Comparison of ENCODE assay signal across 19 mouse cellular contexts in the genomic region with DNA sequence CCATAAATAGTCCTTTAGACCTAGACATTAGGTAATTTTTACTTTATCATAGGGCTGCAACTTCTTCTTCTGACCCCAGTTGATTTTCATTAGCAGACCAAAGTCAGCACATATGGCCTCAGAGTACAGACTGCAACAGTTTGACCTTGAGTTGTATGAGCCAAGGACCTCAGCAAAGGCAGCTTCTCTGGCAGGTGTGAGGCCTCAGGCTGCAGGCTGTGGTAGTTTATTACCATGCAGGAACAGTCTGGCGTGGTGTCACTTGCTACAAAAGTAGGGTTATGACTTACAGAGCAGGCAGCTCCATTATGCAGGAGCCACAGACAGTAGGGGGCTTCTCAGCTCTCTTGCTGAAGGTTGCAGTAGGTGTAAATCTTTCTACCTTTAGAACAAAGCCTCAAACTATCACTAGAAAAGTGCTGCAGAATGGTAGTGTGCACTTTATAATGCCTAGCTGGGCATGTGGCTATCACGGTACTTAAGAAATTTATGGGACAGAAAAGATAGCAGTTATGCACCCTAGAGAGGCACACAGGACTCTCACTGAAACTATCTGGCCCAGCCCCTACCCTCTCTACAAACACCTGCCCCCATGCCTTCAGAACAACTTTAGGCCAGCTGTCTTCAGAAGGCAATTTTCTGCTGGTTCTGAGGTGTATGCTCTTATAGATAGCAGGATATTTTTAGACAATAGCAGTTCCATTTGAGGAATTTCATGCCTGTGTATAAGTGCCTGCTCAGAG.
A peak's percentile ranks its signal among the peaks of the same experiment; 100 is the strongest.
DNase-seq lines count a peak whose midpoint lies in the region; ATAC-seq and TF ChIP-seq lines count a peak whose summit lies in the region.
"Had no signal": no experiment of that assay in that cellular context is flagged by ENCODE, and none has a peak within 500 bp of the region (broad histone marks: within the 10 kb centered on the region; RNA-seq: fewer than 3 reads in every experiment).

No protein-coding gene starts in this region.

- no peak overlapping the region for H3K4me3 ChIP-seq in heart, embryonic 13.5 days
- H3K4me3 ChIP-seq in heart, adult 2 months: no peak overlapping the region
- no peak overlapping the region for H3K4me3 ChIP-seq in kidney, embryonic 14.5 days (ENCODE audit: low read length)
- no peak overlapping the region for H3K4me3 ChIP-seq in lung, postnatal 0 days (ENCODE audit: low read depth, low read length)
- H3K4me3 ChIP-seq: forebrain, embryonic 10.5 days; layer of hippocampus, adult 2 months; left cerebral cortex, adult 2 months; liver, embryonic 15.5 days; midbrain, embryonic 15.5 days had no signal

- H3K36me3 ChIP-seq in heart, embryonic 13.5 days: no peaks in the 10 kb centered on the region
- H3K36me3 ChIP-seq in heart, adult 2 months (ENCODE audit: control insufficient read depth, insufficient read depth, low read length): no peaks in the 10 kb centered on the region
- H3K36me3 ChIP-seq in kidney, embryonic 14.5 days (ENCODE audit: control insufficient read depth, insufficient read depth, low read length): no peaks in the 10 kb centered on the region
- no peaks in the 10 kb centered on the region for H3K36me3 ChIP-seq in lung, postnatal 0 days (ENCODE audit: insufficient read depth, low read length)
- H3K36me3 ChIP-seq: forebrain, embryonic 10.5 days; G1E; liver, embryonic 15.5 days; midbrain, embryonic 15.5 days had no signal

- H3K79me2 ChIP-seq in heart, adult 2 months (replicated peaks; ENCODE audit: control insufficient read depth, insufficient read depth, low read length): no peaks in the 10 kb centered on the region

- H3K4me2 ChIP-seq in heart, embryonic 13.5 days: no peak overlapping the region
- H3K4me2 ChIP-seq in kidney, embryonic 14.5 days (replicated peaks; ENCODE audit: low read depth, low read length): no peak overlapping the region
- H3K4me2 ChIP-seq in lung, postnatal 0 days (replicated peaks; ENCODE audit: low read depth, low read length): no peak overlapping the region
- H3K4me2 ChIP-seq: liver, embryonic 15.5 days; midbrain, embryonic 15.5 days had no signal

- 40% methylated on average over 2 of the region's 2 CpGs for WGBS in heart, embryonic 13.5 days
- WGBS in heart, adult 2 months: 64% methylated on average over 2 of the region's 2 CpGs
- 45% methylated on average over 2 of the region's 2 CpGs for WGBS in kidney, embryonic 14.5 days
- WGBS in lung, postnatal 0 days: 62% methylated on average over 2 of the region's 2 CpGs

- H3K27ac ChIP-seq in heart, embryonic 13.5 days (replicated peaks): peak overlapping the region; percentile 81
- no peak overlapping the region for H3K27ac ChIP-seq in heart, adult 2 months
- H3K27ac ChIP-seq in kidney, embryonic 14.5 days (ENCODE audit: low read depth, low read length): no peak overlapping the region
- no peak overlapping the region for H3K27ac ChIP-seq in lung, postnatal 0 days (ENCODE audit: low read length)
- H3K27ac ChIP-seq: forebrain, embryonic 10.5 days; layer of hippocampus, adult 2 months; left cerebral cortex, adult 2 months; liver, embryonic 15.5 days; midbrain, embryonic 15.5 days had no signal

- no peak for ATAC-seq in heart, embryonic 13.5 days (ENCODE audit: extremely low read depth, insufficient number of reproducible peaks, low FRiP score, low TSS enrichment)
- no peak for ATAC-seq in kidney, embryonic 14.5 days (ENCODE audit: low FRiP score, low TSS enrichment)
- no peak for ATAC-seq in lung, postnatal 0 days
- ATAC-seq: CD4-positive, CD25-positive, alpha-beta regulatory T cell, adult 4 months; midbrain, embryonic 15.5 days had no signal

- intact Hi-C loops in heart, adult 2 months (cut with DNase I): no loop called here

- peaks cover 12% of the 10 kb centered on the region for H3K4me1 ChIP-seq in heart, embryonic 13.5 days
- H3K4me1 ChIP-seq in heart, adult 2 months (ENCODE audit: control insufficient read depth, insufficient read depth, low read length): no peaks in the 10 kb centered on the region
- no peaks in the 10 kb centered on the region for H3K4me1 ChIP-seq in kidney, embryonic 14.5 days (ENCODE audit: control insufficient read depth, insufficient read depth, low read length)
- no peaks in the 10 kb centered on the region for H3K4me1 ChIP-seq in lung, postnatal 0 days (ENCODE audit: insufficient read depth, low read depth, low read length)
- H3K4me1 ChIP-seq: forebrain, embryonic 10.5 days; liver, embryonic 15.5 days; midbrain, embryonic 15.5 days had no signal

- peak; percentile 9 for DNase-seq in cerebellum, adult 11-12 months
- no peak for DNase-seq in cerebellum, postnatal 36 days
- DNase-seq in heart, adult 2 months: no peak
- peak; percentile 7 for DNase-seq in kidney, adult 18-20 months
- DNase-seq in kidney, postnatal 14 days: peak; percentile 15
- no peak for DNase-seq in lung, postnatal 0 days (ENCODE audit: low spot score)
- DNase-seq: adrenal gland, postnatal 36 days; gastrocnemius, postnatal 10 days; lung, postnatal 10 days; right cerebral cortex, adult 18-20 months had no signal

- TF ChIP-seq POLR2A in heart, adult 2 months (IDR thresholded peaks at IDR 0.05; ENCODE audit: insufficient read depth, low read depth, low read length): no peak

- H3K27me3 ChIP-seq in heart, embryonic 13.5 days (replicated peaks): no peaks in the 10 kb centered on the region
- no peaks in the 10 kb centered on the region for H3K27me3 ChIP-seq in heart, adult 2 months (ENCODE audit: control insufficient read depth, insufficient read depth, low read length)
- H3K27me3 ChIP-seq in kidney, embryonic 14.5 days (ENCODE audit: control insufficient read depth, insufficient read depth, low read length): no peaks in the 10 kb centered on the region
- H3K27me3 ChIP-seq in lung, postnatal 0 days (replicated peaks; ENCODE audit: insufficient read depth, low read length): no peaks in the 10 kb centered on the region
- H3K27me3 ChIP-seq: liver, embryonic 15.5 days; midbrain, embryonic 15.5 days had no signal

- no peak for TF ChIP-seq CTCF in heart, adult 2 months (IDR thresholded peaks at IDR 0.05)
- no peak for TF ChIP-seq CTCF in lung, postnatal 0 days (IDR thresholded peaks at IDR 0.05)

- no peaks in the 10 kb centered on the region for H3K9me3 ChIP-seq in heart, embryonic 13.5 days
- H3K9me3 ChIP-seq in kidney, embryonic 14.5 days (ENCODE audit: control insufficient read depth, low read length): no peaks in the 10 kb centered on the region
- no peaks in the 10 kb centered on the region for H3K9me3 ChIP-seq in lung, postnatal 0 days (ENCODE audit: low read length)
- H3K9me3 ChIP-seq: forebrain, embryonic 10.5 days; G1E; liver, embryonic 15.5 days; midbrain, embryonic 15.5 days had no signal

- no peak overlapping the region for H3K9ac ChIP-seq in heart, embryonic 13.5 days
- no peak overlapping the region for H3K9ac ChIP-seq in heart, adult 2 months (ENCODE audit: low read depth, low read length)
- H3K9ac ChIP-seq in kidney, embryonic 14.5 days (ENCODE audit: low read depth, low read length): no peak overlapping the region
- no peak overlapping the region for H3K9ac ChIP-seq in lung, postnatal 0 days (replicated peaks; ENCODE audit: low read depth)
- H3K9ac ChIP-seq: liver, embryonic 15.5 days; midbrain, embryonic 15.5 days had no signal

- no peak for TF ChIP-seq EP300 in heart, adult 2 months (IDR thresholded peaks at IDR 0.05; ENCODE audit: insufficient read depth, low read depth, low read length)
- TF ChIP-seq EP300 in lung, postnatal 0 days (IDR thresholded peaks at IDR 0.05): no peak

Comparison
In these comparisons a context has a peak if more than half of its experiments do, and no peak if none do; other contexts are left out.
1. DNase-seq: peak in cerebellum, adult 11-12 months (single experiment), kidney, adult 18-20 months (single experiment) and kidney, postnatal 14 days (single experiment); none in cerebellum, postnatal 36 days (0 of 2), heart, adult 2 months (0 of 2) and lung, postnatal 0 days (single experiment).